Mouse (Mus musculus): ENCODE data around the gene Fbxw4.

DNA sequence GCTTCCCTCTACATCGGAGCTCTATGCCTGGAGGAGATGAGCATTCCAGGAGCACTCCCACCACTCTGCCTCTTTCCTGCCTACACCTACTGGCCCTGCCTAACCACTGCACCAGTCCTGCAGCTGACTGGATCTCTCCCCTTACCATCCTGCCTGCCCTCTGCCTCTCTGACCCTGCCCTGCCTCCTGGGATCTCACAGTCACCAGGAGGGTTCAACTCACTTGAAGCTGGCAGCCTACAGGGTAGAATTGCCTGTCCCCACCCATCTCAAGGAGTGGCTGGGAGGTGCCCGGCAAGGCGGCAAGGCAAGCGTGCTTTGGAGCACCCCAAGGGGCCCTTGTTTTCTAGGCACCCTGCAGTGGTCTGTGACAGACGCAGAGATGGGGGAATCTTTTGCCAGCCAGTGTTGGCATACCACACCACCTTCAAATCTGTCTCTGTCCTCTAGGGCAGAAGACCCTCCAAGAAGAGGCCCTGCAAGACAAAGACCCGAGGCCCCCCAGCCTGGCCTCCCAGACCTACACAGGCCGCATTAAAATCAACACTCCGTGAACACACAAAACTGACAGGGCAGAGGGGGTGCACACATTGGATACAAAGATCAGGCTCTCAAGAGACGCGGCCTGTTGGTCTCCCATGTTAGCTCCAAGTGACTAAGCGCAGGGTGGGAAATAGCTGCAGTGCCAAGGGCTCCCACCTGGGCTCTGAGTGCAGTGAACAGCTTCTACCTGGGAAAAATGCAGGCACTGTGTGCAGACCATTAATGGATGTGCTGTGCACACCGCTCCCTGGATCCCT lies 44.5 kb downstream of the Fbxw4 start:
- no peak for TF ChIP-seq CTCF (IDR thresholded peaks at IDR 0.05; ENCODE audit: low read depth)
- TF ChIP-seq EP300 (IDR thresholded peaks at IDR 0.05; ENCODE audit: low read depth) = no peak
